Mouse (Mus musculus) hindbrain, embryonic 10.5 days (tissue): ENCODE measurements around the gene Glg1. TPM values are rescaled to one million over a fixed set of nuclear protein-coding genes. Genes with fewer than 3 reads are reported as not detected.
"Not testable (repeated sequence)": the region's sequence is repeated elsewhere in the genome, so short reads cannot be mapped to it uniquely, and the experiment has no call there.

Experiments used
- DNase-seq: peaks from one replicate; pipeline ENCODE4 v3.0.0-alpha.2; 2017; ENCODE audit warnings: low spot score
- H3K27ac ChIP-seq: fragments of 300-500 bp; sonication (generic); 2 replicates; pipeline ENCODE4 v1.5.1; 2016; ENCODE audit warnings: mild to moderate bottlenecking, moderate library complexity
- H3K27me3 ChIP-seq: fragments of 300-500 bp; sonication (generic); 2 replicates; pipeline ENCODE4 v1.6.1; 2016; ENCODE audit warnings: mild to moderate bottlenecking; ENCODE audit not compliant: poor library complexity, insufficient read depth, severe bottlenecking
- H3K36me3 ChIP-seq: fragments of 300-500 bp; sonication (generic); 2 replicates; pipeline ENCODE4 v1.6.1; 2016; ENCODE audit warnings: mild to moderate bottlenecking, moderate library complexity
- H3K4me1 ChIP-seq: fragments of 300-500 bp; sonication (generic); replicated peaks from 2 replicates; pipeline ENCODE4 v1.6.1; 2016; ENCODE audit warnings: mild to moderate bottlenecking
- H3K4me3 ChIP-seq: fragments of 300-500 bp; sonication (generic); 2 replicates; pipeline ENCODE4 v1.5.1; 2016; ENCODE audit warnings: mild to moderate bottlenecking, moderate library complexity
- H3K9me3 ChIP-seq: fragments of 300-500 bp; sonication (generic); 2 replicates; pipeline ENCODE4 v1.6.1; 2016; ENCODE audit warnings: mild to moderate bottlenecking, moderate library complexity
- WGBS: fragments of 180-500 bp; shearing (Covaris S2); methylation state at CpG from one replicate; pipeline ENCODE4 v1.1.7; 2016; 5-methylcytosine and 5-hydroxymethylcytosine counted together
- polyA plus RNA-seq: library from polyadenylated mRNA; unstranded; fragments of >200 nt; fragmentation: Nextera tagmentation; extraction: Ambion mirVana; gene quantifications from 2 replicates; pipeline ENCODE4 v1.2.1, GENCODE M21; 2016

Gene Glg1
- polyA plus RNA-seq, 1 experiment from 2014 or later: 62.3 TPM

DNA sequence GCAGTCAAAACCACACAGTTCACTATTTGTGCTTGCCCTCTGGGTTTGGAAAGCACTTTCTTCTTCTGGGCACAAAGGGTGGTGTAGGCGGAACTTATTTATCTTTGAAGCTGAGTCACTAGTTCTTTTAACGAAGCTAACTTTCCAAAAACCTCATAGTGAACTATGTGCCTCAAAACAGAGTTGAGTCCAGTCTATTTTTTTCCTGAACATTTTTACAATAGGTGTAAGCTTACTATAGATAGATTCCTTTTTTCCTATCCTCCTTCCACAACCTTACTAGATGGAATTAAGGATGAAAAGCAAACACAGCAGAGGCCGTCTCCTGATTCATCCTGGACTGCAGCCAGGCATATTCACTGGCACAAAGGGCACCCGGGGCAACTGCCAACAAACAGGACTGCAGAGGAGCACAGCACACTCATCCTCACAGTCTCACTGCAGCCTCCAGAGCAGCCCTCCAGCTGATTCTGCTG is 73.5 kb downstream of the Glg1 start:
- H3K27me3 ChIP-seq: no peaks in the 10 kb centered on the region
- no peaks in the 10 kb centered on the region for H3K9me3 ChIP-seq
- no peak for DNase-seq
- peaks cover 90% of the 10 kb centered on the region for H3K36me3 ChIP-seq
- no peak overlapping the region for H3K4me3 ChIP-seq
- 86% methylated on average over 4 of the region's 4 CpGs for WGBS
- H3K4me1 ChIP-seq: no peaks in the 10 kb centered on the region
- no peak overlapping the region for H3K27ac ChIP-seq

DNA sequence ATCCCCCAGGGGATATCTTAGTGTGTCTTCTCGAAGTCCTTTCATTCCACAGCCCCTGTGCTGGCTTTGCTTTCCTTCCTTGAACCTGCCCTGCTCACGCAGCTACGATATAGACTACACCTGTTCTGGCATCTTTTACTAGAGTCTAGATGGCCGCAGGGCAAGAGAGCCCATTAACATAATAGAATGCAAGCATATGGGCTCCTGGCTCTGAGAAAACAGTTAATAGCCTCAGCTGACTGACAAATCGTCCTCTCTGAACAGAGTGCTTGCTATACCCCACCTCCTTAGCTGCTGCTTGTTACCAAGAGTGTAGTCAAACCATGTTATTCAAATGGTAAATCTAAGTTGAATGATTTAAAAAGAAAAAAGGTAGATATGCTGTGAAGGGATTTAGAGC is 87.4 kb downstream of the Glg1 start:
- H3K36me3 ChIP-seq: peaks cover 100% of the 10 kb centered on the region
- no peak overlapping the region for H3K4me3 ChIP-seq
- no peak for DNase-seq
- no peak overlapping the region for H3K27ac ChIP-seq
- no peaks in the 10 kb centered on the region for H3K27me3 ChIP-seq
- 89% methylated on average over 5 of the region's 5 CpGs for WGBS
- H3K9me3 ChIP-seq: no peaks in the 10 kb centered on the region
- H3K4me1 ChIP-seq: no peaks in the 10 kb centered on the region

DNA sequence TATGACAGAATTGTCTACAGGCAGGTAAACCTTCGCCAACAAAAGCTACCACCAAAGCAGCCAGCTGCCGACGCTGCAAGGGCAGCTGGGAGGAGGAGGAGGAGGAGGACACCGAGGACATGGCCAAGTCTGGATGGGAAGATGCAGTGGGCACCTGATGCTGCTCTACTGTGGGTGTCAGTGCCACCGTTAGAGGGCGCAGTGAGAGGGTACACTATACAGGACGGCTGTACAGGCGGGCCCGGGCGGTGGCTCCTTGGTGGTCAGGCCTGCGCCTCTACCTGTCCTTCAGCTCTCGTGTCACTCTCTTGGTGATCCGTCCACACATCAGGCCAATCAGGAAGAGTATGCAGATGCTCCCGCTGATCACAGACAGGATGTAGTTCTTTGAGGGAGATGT is 101.4 kb downstream of the Glg1 start:
- peaks cover 99% of the 10 kb centered on the region for H3K36me3 ChIP-seq
- H3K4me3 ChIP-seq: no peak overlapping the region
- no peaks in the 10 kb centered on the region for H3K9me3 ChIP-seq
- H3K4me1 ChIP-seq: no peaks in the 10 kb centered on the region
- 53% methylated on average over 14 of the region's 14 CpGs for WGBS
- H3K27ac ChIP-seq: no peak overlapping the region
- no peaks in the 10 kb centered on the region for H3K27me3 ChIP-seq
- peak; percentile 52 for DNase-seq

DNA sequence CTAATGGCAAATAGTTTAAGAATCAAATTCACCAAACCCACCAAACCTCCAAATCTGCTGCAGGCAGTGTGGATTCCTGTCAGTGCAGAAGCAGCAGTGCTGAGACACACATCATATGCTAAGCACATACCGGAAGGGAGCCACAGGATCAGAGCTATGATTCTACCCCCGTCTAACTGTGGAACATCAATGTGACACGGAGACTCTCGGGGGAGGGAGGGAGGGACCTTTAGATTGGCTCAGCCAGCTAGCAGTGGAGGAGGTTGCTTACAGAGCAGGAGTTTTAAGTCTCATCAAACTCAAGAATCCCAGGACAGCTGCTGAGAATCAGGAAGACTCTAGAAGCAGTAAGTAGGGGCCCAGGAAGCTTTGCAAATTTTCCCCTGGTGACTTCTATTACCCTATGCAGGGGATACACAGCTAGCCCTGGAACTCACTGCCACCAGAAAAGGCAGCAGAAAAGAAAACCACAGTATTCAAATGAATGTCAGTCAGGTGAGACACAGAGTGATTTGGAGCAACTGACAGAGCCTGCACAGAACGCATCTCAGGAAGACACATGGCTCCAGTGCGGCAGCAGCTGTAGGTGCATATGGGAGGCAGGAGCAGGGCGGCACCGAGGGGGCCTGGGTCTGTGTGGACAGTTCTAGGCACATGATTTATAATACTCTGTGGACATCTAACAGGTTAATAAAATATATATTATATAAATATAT is 103.1 kb downstream of the Glg1 start:
- Histone ChIP-seq H3K27me3 (no peaks in the 10 kb centered on the region), H3K9me3 (no peaks in the 10 kb centered on the region), H3K4me3 (no peak overlapping the region), H3K36me3 (peaks cover 86% of the 10 kb centered on the region), H3K27ac (no peak overlapping the region), H3K4me1 (no peaks in the 10 kb centered on the region)
- DNase-seq: no peak
- WGBS: 94% methylated on average over 8 of the region's 8 CpGs

DNA sequence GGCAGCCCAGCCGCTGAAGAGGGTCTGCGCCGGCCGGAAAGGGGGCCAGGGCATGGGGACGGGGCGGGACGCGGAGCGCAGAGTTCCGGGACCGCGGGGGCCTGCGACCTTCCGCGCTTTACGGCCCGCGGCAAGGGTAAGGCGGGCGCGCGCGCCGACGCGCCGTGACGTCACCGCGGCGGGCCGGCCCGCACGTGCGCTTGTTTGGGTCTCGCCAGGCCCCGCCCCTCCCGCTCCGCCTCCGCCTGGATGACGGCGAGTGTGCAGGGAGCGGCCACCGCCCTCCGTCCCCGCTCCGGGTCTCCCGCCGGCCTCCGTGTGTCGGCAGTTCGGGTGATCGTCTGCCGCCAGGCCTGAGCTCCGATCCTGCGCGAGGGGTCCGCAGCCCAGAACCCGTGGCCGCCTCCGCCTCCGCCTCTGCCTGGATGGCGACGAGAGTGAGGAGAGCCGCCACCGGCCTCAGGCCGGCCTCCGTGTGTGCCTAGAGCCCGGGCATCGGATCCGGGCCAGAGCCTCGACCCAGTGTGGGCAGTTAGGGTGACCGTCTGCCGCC is 113.5 kb downstream of the Glg1 start:
- not testable (repeated sequence) for H3K36me3 ChIP-seq, H3K27me3 ChIP-seq, H3K9me3 ChIP-seq
- peak overlapping the region; percentile 72 for H3K4me3 ChIP-seq
- peaks cover 17% of the 10 kb centered on the region for H3K4me1 ChIP-seq
- WGBS: under 1% methylated on average over 69 of the region's 74 CpGs
- peak overlapping the region; percentile 75 for H3K27ac ChIP-seq
- peak; percentile 91 for DNase-seq

DNA sequence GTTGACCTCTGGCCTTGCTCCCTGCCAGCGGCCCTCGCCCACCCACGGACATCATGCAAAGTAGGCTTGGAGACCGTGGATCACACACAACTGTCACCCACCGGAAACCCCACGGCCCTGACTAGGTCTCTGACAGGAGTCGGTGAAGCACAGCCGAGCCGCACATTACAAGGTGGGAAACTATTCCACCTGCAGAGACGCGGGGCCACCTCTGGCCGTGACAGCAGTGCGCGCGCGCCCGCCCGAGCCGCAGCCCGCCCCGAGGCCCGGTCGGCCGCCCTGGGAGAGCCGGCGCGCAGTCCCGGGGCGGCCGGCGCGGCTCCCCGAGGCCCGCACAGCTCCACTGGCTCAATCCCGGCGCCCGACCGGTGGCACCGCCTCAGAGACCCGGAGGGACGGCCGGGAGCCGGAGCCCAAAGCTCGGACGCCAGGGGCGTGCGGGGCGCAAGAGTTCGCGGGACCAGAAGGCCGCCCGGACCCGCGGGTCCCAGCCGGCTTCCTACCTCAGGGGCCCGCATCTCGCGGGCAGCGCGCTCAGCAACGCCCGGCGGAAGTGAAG is 114.0 kb downstream of the Glg1 start:
- H3K36me3 ChIP-seq, H3K27me3 ChIP-seq, H3K9me3 ChIP-seq: not testable (repeated sequence)
- H3K4me3 ChIP-seq: peak overlapping the region; percentile 72
- peak overlapping the region; percentile 75 for H3K27ac ChIP-seq
- under 1% methylated on average over 63 of the region's 63 CpGs for WGBS
- peak; percentile 26 for DNase-seq
- H3K4me1 ChIP-seq: peaks cover 17% of the 10 kb centered on the region

DNA sequence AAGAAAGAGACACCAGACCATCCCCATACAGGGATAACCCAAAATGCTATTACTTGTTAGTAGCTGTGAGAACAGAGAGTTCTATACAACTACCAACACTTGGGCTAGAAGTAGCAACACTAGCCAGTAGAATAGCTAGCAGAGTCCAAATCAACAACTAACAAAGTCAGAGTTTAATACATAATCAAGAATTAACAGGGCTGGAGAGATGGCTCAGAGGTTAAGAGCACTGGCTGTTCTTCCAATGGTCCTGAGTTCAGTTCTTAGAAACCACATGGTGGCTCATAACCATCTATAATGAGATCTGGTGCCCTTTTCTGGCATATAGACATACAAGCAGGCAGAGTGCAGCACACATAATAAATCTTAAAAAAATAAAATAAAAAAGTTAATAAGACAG is 116.5 kb downstream of the Glg1 start:
- no peak for DNase-seq
- H3K9me3 ChIP-seq: no peaks in the 10 kb centered on the region
- no peaks in the 10 kb centered on the region for H3K27me3 ChIP-seq
- H3K4me3 ChIP-seq: no peak overlapping the region
- H3K27ac ChIP-seq: no peak overlapping the region
- H3K36me3 ChIP-seq: peaks cover 27% of the 10 kb centered on the region
- peaks cover 17% of the 10 kb centered on the region for H3K4me1 ChIP-seq

DNA sequence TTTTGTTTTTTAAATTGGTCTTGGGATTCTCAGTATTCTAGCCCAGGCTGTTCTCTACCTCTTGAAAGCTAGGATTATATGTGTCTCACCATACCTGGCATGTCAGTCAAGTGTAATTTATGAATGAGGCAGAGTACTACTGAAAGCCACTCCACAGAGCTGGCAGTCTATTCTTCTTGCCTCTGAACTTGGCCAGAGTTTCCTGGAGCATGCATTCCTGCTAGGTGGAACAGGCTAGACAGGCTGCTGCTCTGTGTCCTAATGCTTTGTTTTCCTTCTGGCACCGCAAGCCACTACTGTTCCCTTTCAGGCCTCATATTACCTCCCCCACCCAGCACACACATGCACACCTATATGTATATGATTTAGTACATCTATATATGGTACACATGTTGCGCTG is 128.3 kb downstream of the Glg1 start:
- peaks cover 95% of the 10 kb centered on the region for H3K36me3 ChIP-seq
- 95% methylated on average over 2 of the region's 2 CpGs for WGBS
- H3K4me1 ChIP-seq: no peaks in the 10 kb centered on the region

DNA sequence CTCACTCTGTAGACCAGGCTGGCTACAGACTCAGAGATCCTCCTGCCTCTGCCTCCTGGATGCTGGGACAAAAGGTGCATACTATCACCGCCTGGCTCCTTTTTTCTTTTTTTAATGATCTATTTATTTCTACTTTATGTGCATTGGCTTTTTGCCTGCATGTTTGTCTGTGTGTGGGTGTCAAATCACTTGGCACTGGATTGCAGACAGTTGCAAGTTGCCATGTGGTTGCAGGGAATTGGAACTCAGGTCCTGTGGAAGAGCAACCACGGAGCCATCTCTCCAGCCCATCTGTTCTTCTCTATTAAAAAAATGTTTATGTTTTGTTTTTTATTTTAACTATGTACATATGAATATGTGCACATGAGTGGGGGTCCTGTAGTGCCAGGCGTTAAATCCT is 139.5 kb downstream of the Glg1 start:
- WGBS: 97% methylated on average over 3 of the region's 3 CpGs
- Histone ChIP-seq H3K9me3 (no peaks in the 10 kb centered on the region), H3K4me3 (no peak overlapping the region), H3K27me3 (no peaks in the 10 kb centered on the region), H3K27ac (no peak overlapping the region), H3K36me3 (peaks cover 98% of the 10 kb centered on the region), H3K4me1 (no peaks in the 10 kb centered on the region)
- DNase-seq: no peak

More for the DNA sequence above, 128.3 kb downstream of the Glg1 start:
- Histone ChIP-seq H3K4me3 (no peak overlapping the region), H3K9me3 (no peaks in the 10 kb centered on the region), H3K27ac (no peak overlapping the region), H3K27me3 (no peaks in the 10 kb centered on the region)
- no peak for DNase-seq

DNA sequence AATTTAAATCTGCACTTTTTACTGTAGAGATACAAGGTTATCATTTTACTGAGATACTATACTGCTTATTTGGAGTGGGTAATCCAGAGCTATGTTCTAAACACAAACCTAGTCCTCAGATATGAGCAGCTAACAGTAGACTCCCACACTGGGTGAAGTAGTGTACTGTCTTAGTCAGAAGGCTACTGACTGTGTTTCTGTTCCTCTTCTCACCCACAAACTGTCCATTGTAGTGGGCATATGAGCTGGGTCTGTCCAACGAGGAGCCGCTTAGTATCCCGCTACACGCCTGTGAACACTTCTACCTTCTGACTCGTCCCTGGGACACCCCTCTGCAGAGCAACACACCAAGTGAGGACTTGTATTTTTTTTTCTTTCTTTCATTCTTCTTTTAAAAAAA is 144.1 kb downstream of the Glg1 start:
- no peak overlapping the region for H3K4me3 ChIP-seq
- WGBS: 95% methylated on average over 5 of the region's 5 CpGs
- H3K9me3 ChIP-seq: no peaks in the 10 kb centered on the region
- no peaks in the 10 kb centered on the region for H3K4me1 ChIP-seq
- H3K27me3 ChIP-seq: no peaks in the 10 kb centered on the region
- H3K36me3 ChIP-seq: peaks cover 86% of the 10 kb centered on the region
- H3K27ac ChIP-seq: no peak overlapping the region
- DNase-seq: no peak

Other genes starting within 250 kb of the Glg1 start
- 8.0 and 10.7 TPM in 2 replicates for gene Ddx19b, start 227.5 kb downstream of the Glg1 start, polyA plus RNA-seq
- gene Aars, start 226.1 kb downstream of the Glg1 start, polyA plus RNA-seq: 76.2 TPM in 2 replicates
- gene Exosc6, start 202.9 kb downstream of the Glg1 start, polyA plus RNA-seq: 17.0 and 17.4 TPM in 2 replicates
- 1.3 and 1.5 TPM in 2 replicates for gene Clec18a, start 166.8 kb downstream of the Glg1 start, polyA plus RNA-seq
- gene Pdpr, start 164.6 kb downstream of the Glg1 start, polyA plus RNA-seq: 10.4 and 10.8 TPM in 2 replicates
- 77.6 and 100.0 TPM in 2 replicates for gene Rfwd3, start 41.0 kb upstream of the Glg1 start, polyA plus RNA-seq
- 0.63 and 0.65 TPM in 2 replicates for gene Mlkl, start 79.0 kb upstream of the Glg1 start, polyA plus RNA-seq
- gene Fa2h, start 134.6 kb upstream of the Glg1 start, polyA plus RNA-seq: 0.09 and 0.16 TPM in 2 replicates